Mouse (Mus musculus) myocyte (in vitro differentiated cells): ENCODE measurements around the gene Ankrd63.

ENCODE experiments used
- E2F4 ChIP-seq: IDR thresholded peaks from one replicate; pipeline ENCODE4 v1.6.1; 2011; ENCODE audit warnings: mild to moderate bottlenecking, control low read depth, moderate library complexity; ENCODE audit not compliant: insufficient read depth
- MAX ChIP-seq: IDR thresholded peaks from one replicate; pipeline ENCODE4 v1.6.1; 2011; ENCODE audit warnings: low read depth, mild to moderate bottlenecking, control low read depth
- POLR2A ChIP-seq: IDR thresholded peaks from one replicate; pipeline ENCODE4 v1.6.1; 2011; ENCODE audit warnings: low read depth, mild to moderate bottlenecking, control low read depth, moderate library complexity; ENCODE audit not compliant: insufficient read length

DNA sequence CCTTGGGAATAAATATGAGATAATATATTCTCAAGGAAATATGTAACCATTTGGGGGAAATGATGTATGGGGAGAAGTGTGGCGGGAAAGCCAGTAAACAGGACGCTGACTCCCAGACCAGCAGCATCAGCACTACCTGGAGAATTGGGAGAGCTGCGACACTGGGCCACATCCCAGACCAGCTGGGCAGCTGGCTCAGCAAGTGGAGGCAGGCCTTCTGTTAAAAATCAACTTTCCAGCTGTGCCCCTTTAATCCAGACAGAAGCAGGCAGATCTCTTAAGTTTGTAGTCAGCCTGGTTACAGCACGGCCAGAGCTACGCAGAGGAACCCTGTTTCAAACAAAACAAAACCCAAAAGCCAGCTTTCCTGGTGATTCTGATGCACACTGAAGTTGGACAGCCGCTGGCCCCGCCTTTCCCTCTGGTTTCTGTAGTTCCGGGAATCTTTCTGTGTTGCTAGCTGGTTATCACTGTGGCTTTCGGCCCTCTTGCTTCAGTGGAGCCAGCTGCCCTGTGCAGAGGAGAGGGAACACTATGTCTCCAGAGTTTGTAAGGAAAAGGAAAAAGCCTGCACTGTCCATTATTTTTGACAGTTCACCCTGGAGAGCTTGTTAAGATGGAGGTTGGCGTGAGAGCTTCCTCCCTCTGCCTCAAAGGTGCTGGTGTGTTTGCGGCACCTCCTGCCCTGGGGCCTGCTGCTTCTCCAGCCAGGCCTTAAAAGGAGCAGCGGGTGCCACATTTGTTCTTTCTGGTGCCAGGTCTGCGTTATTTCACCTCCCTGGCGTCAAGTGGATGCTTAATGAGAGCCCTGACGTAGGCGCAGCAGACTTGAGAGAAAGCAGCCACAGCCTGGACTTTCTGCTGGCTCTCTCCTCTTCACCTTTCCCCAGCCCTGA, 48.4 kb upstream of the Ankrd63 start:
- TF ChIP-seq E2F4 (no peak), POLR2A (no peak), MAX (no peak)
